Mouse (Mus musculus) urinary bladder, postnatal 36 days (tissue): ENCODE measurements around the gene Gtf2h4.

Experiments
- DNase-seq, 2 experiments: peaks; one replicate each; pipeline ENCODE4 v3.0.0; 2022; ENCODE audit warnings: low spot score in 2 of 2, mixed read lengths in 1 of 2

Gtf2h4 gene

GRCm38 (mm10) chr17:35638475-35639190, 34.9 kb downstream of the Gtf2h4 start:
- DNase-seq, result peak; percentile 49 to 66

- DNase-seq, result peak; percentile 18 to 36
Observed at GRCm38 (mm10) chr17:35636363-35636762, 37.2 kb downstream of the Gtf2h4 start.

- DNase-seq, result peak; percentile 54 to 58
Observed at GRCm38 (mm10) chr17:35635699-35636111, 37.8 kb downstream of the Gtf2h4 start.

- no peak for DNase-seq
Observed at GRCm38 (mm10) chr17:35635202-35635601, 38.3 kb downstream of the Gtf2h4 start.

GRCm38 (mm10) chr17:35633992-35634391, 39.5 kb downstream of the Gtf2h4 start:
- DNase-seq, result no peak

GRCm38 (mm10) chr17:35626537-35626936, 47.0 kb downstream of the Gtf2h4 start, which contains the start of gene Gm9573:
TSS of gene Gm9573 (minus strand) at chr17:35626637.
- DNase-seq, result no peak
